Mouse (Mus musculus) heart, embryonic 16.5 days (tissue): ENCODE measurements around the gene Clec12b. TPM values are rescaled to one million over a fixed set of nuclear protein-coding genes. Genes with fewer than 3 reads are reported as not detected.

Experiments
- ATAC-seq: fragments of 200-750 bp; cut with Nextera tagmentation; replicated peaks from 2 replicates; pipeline ENCODE4 v1.8.0; 2017; ENCODE audit warnings: moderate number of reproducible peaks; ENCODE audit not compliant: insufficient read depth, low FRiP score; ENCODE audit errors: extremely low read depth
- H3K27ac ChIP-seq: fragments of 300-500 bp; sonication (generic); 2 replicates; pipeline ENCODE4 v1.5.1; 2014; ENCODE audit warnings: mild to moderate bottlenecking, low read length, control low read depth, moderate library complexity
- H3K27me3 ChIP-seq: fragments of 300-500 bp; sonication (generic); 2 replicates; pipeline ENCODE4 v1.6.1; 2014; ENCODE audit warnings: low read length, mixed read lengths; ENCODE audit not compliant: control insufficient read depth, insufficient read depth
- H3K36me3 ChIP-seq: fragments of 300-500 bp; sonication (generic); 2 replicates; pipeline ENCODE4 v1.6.1; 2014; ENCODE audit not compliant: control insufficient read depth, insufficient read depth
- H3K4me1 ChIP-seq: fragments of 300-500 bp; sonication (generic); 2 replicates; pipeline ENCODE4 v1.6.1; 2014; ENCODE audit warnings: low read length, mixed read lengths; ENCODE audit not compliant: control insufficient read depth, insufficient read depth
- H3K4me2 ChIP-seq: fragments of 300-500 bp; sonication (generic); 2 replicates; pipeline ENCODE4 v1.6.1; 2014; ENCODE audit warnings: low read depth, mild to moderate bottlenecking, control low read depth, low read length
- H3K4me3 ChIP-seq: fragments of 300-500 bp; sonication (generic); 2 replicates; pipeline ENCODE4 v1.5.1; 2014; ENCODE audit warnings: mild to moderate bottlenecking, control low read depth, low read length
- H3K9ac ChIP-seq: fragments of 300-500 bp; sonication (generic); 2 replicates; pipeline ENCODE4 v1.6.1; 2014; ENCODE audit warnings: low read length, control low read depth
- H3K9me3 ChIP-seq: fragments of 300-500 bp; sonication (generic); replicated peaks from 2 replicates; pipeline ENCODE4 v1.6.1; 2016; ENCODE audit warnings: low read length; ENCODE audit not compliant: control insufficient read depth
- WGBS: fragments of 180-500 bp; shearing (Covaris S2); extraction: QIAGEN DNeasy Blood & Tissue Kit; methylation state at CpG from one replicate; pipeline ENCODE4 v1.1.7; 2014; 5-methylcytosine and 5-hydroxymethylcytosine counted together
- polyA plus RNA-seq: library from polyadenylated mRNA; unstranded; fragments of >200 nt; fragmentation: Nextera tagmentation; extraction: Ambion mirVana; gene quantifications from 2 replicates; pipeline ENCODE4 v1.2.1, GENCODE M21; 2015

Gene Clec12b
- polyA plus RNA-seq, 1 experiment from 2014 or later, result 0.12 TPM

DNA sequence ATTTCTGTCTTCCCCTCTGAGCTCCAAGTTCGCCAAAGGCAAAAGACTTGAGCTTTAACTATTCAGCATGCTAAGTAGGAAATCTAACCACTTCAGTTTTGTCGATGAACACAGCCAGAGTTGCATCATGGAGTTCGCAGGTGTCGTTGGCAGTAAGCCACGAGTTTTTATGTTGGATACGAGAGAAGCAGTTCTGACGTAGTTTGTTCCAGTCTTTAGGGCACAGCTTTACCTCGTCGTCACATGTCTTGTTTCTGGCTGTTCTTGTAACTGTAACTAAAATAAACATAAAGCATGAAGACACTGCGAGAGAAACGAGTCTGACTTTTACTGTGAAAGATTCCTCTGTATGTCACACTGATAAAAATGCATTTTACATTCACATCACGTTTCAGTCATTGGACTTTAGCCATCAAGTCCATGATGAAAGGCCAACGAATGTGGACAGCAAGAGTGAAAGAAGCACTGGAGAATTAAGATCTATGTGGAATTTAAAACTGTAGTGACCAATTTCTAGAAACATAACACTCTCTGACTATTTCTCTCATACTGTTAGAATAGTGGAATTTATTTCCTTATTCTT, 59.0 kb downstream of the Clec12b start:
- Histone ChIP-seq H3K36me3 (no peaks in the 10 kb centered on the region), H3K9me3 (no peaks in the 10 kb centered on the region), H3K27me3 (no peaks in the 10 kb centered on the region), H3K4me2 (no peak overlapping the region), H3K4me3 (no peak overlapping the region), H3K4me1 (no peaks in the 10 kb centered on the region), H3K9ac (no peak overlapping the region), H3K27ac (no peak overlapping the region)
- 47% methylated on average over 13 of the region's 13 CpGs for WGBS
- no peak for ATAC-seq

DNA sequence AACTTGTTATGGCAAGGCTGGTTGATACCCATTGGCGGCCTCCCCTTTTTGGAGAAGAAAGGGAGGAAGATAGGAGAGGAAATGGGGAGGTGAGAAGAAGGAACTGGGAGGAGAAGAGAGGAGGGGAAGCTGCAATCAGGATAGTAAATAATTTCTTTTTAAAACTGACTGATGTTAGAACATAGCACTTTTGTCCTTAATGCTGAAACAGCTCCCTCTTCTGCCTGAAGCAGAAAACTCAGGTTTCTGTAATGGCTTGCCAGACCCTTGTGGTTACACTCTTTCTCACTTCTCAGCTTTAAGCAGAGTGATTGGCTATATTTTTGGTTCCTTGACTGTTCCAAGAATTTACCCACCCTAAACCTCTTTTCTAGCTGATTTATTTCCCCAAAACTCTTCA, 59.7 kb downstream of the Clec12b start:
- Histone ChIP-seq H3K4me3 (no peak overlapping the region), H3K27ac (no peak overlapping the region), H3K4me2 (no peak overlapping the region), H3K9ac (no peak overlapping the region), H3K4me1 (no peaks in the 10 kb centered on the region), H3K27me3 (no peaks in the 10 kb centered on the region), H3K9me3 (no peaks in the 10 kb centered on the region), H3K36me3 (no peaks in the 10 kb centered on the region)
- WGBS, result 56% methylated on average over 1 of the region's 1 CpGs
- ATAC-seq, result no peak

Other genes with a start within 250 kb of the Clec12b start
- 0.56 and 0.98 TPM in 2 replicates for gene Clec2d, start 205.3 kb downstream of the Clec12b start, polyA plus RNA-seq
- gene Cd69, start 110.4 kb downstream of the Clec12b start, polyA plus RNA-seq, result 0.31 and 0.53 TPM in 2 replicates
- gene 4922502D21Rik, start 54.1 kb downstream of the Clec12b start, polyA plus RNA-seq, result not detected in 2 replicates
- 1.1 and 1.3 TPM in 2 replicates for gene Clec12a, start 43.2 kb downstream of the Clec12b start, polyA plus RNA-seq
- gene Clec1b, start 11.4 kb upstream of the Clec12b start, polyA plus RNA-seq, result 3.9 and 4.7 TPM in 2 replicates
- gene Clec9a, start 23.0 kb upstream of the Clec12b start, polyA plus RNA-seq, result 0.39 and 0.45 TPM in 2 replicates
- 6.2 and 8.6 TPM in 2 replicates for gene Clec1a, start 66.1 kb upstream of the Clec12b start, polyA plus RNA-seq
- gene Olr1, start 121.3 kb upstream of the Clec12b start, polyA plus RNA-seq, result 0.30 and 0.39 TPM in 2 replicates
- gene Tmem52b, start 126.7 kb upstream of the Clec12b start, polyA plus RNA-seq, result 0.05 TPM in 1 of 2 replicates, not detected in the other
- gene Gabarapl1, start 147.3 kb upstream of the Clec12b start, polyA plus RNA-seq, result 39.7 and 41.8 TPM in 2 replicates
- not detected in 2 replicates for gene Klre1, start 192.0 kb upstream of the Clec12b start, polyA plus RNA-seq
- gene Klrd1, start 205.9 kb upstream of the Clec12b start, polyA plus RNA-seq, result 1.0 and 2.6 TPM in 2 replicates
- 0.75 and 1.2 TPM in 2 replicates for gene Klrk1, start 238.0 kb upstream of the Clec12b start, polyA plus RNA-seq